Mouse (Mus musculus) 3134 (cell line): ENCODE results near the gene Fbxw4.
"Not testable (repeated sequence)": the region's sequence is repeated elsewhere in the genome, so short reads cannot be mapped to it uniquely, and the experiment has no call there.

Experiments
- DNase-seq: peaks from one replicate; pipeline ENCODE4 v3.0.0-alpha.2; 2011; ENCODE audit warnings: low spot score; ENCODE audit not compliant: insufficient read length; ENCODE audit errors: extremely low read depth

Gene Fbxw4

DNA sequence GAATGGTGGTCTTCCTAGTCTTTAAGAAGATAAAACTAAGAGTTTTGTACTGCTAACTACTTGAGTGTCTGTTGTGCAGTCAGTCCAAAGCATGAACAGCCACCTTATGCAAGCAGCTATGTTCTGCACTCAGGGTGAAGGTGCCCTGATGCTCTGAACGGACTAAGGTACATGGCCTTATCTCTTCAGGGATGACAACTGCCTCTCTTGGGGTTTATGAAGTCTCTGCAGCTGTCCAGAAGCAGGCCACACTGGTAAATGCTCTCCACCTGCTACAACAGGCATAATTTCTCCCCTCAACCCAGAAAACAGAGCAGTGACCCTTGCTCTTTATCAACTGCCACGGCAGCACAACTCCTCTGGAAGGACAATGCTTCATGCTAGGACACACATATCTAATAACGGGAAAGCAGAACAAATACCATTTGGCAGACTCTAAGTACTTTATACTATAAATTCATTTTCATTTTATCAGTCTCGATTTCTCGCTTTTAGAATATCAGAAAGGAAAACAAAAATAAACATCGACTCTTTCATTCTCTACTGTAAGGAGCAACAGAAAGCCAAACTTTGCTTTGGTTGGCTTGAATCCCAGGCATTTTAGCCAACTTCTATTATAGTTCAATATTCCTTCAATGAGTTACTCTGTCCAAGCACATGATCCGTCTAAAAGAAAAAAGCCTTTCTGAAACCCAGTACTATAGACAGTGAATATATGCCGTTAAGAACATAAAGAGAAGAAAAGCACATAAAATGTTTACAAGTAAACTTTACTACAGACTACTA lies 3.1 kb downstream of the Fbxw4 start:
- no peak for DNase-seq

GRCm38 (mm10) chr19:45655870-45656269 lies 4.2 kb downstream of the Fbxw4 start:
- no peak for DNase-seq

GRCm38 (mm10) chr19:45653986-45654385 lies 6.1 kb downstream of the Fbxw4 start:
- no peak for DNase-seq

DNA sequence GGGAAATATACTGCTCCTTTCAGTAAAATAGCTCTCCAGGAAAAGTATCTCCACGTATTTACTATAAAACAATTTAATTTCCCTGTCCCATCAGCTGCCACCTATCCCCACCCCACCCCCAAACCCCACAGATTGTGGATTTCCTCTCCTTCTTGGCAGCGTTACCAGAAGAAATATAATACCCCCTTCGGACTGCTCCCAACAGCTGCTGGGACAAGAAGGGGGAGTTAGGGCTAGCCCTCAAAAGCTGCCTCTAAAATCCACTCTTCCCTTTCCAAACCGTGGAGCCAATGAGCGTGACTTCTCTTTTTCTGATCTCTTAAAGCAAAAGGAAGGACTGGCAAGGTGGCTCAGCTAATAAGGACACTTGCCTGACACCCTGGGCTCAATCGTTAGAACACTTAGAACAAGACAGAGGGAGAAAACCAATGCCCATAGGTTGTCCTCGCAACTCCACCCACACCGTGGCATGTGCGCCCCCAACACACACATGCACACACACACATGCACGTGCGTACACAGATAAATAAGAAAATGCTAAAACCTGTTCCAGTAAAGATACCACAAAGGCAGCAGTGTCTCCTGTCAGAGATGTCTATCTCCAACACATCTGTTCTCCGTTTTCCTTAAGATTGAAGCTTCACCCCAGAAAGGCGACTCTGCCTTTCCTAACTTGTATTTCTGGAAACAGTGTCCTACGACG lies 7.7 kb downstream of the Fbxw4 start:
- no peak for DNase-seq

- DNase-seq: no peak
Observed at GRCm38 (mm10) chr19:45651524-45651923, 8.6 kb downstream of the Fbxw4 start.

DNA sequence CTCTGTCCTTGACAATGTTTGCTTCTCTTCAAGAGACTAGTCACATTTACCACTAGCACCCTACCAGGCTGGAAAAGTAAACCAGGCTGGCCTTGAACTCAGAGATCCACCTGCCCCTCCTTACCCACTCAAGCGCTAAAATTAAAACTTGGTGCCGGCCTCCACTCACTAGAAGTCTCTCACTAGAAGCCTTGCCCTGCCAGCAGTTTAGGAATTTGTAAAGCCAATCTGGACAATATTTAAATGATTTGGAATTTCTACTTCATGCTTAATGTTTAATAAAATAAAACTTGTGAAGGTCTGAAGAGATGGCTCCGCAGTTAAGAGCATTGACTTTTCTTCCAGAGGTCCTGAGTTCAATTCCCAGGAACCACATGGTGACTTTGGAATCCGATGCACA lies 10.3 kb downstream of the Fbxw4 start:
- no peak for DNase-seq

DNA sequence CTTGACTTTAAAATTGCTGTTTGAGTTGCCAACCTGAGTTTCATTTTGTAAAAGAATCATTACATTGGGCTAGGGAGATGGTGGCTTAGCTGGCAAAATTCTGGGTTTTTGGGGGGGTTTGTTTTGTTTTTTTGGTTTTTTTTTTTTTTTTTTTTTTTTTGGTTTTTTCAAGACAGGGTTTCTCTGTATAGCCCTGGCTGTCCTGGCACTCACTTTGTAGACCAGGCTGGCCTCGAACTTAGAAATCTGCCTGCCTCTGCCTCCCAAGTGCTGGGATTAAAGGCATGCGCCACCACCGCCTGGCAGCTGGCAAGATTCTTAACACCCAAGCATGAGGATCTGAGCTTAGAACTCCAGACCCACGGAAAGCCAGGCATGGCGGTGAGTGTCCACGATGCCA lies 11.6 kb downstream of the Fbxw4 start:
- DNase-seq: not testable (repeated sequence)

DNA sequence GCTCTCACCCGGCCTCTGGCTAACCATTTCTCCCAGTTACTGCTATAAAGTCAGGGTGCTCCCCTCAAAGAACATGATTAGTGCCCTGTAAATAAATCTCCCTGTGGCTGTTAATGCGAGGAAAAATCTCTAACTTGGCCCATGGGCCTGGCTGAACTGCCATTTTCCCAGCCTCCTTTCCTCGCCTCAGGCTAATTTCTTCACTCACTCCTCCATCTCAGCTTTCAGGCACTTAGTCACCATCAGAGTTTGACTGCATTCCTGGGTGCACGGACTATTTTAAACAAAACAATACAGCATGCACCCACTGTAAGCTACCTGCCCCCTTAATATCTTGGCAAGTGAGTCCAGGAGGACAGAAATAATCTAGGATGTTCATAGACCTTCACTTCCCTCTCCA lies 13.2 kb downstream of the Fbxw4 start:
- DNase-seq: no peak

DNA sequence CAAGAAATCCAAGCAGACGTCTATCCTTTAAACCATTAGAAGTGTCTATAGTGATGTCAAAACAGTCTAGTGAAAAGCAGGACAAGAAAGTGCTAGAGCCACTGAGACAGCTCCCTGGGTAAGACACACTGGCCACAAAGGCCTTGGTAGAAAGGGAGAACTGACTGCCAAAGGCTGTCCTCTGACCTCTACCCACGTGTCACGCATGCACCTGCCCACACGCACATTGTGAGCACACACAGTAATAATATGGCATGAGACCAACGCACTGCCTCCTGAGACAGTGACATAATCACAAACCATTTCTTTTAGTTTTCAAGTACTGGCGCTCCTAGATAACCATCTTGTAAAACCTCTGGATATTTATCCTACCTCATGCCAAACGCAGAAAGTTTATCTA lies 19.4 kb downstream of the Fbxw4 start:
- no peak for DNase-seq

DNA sequence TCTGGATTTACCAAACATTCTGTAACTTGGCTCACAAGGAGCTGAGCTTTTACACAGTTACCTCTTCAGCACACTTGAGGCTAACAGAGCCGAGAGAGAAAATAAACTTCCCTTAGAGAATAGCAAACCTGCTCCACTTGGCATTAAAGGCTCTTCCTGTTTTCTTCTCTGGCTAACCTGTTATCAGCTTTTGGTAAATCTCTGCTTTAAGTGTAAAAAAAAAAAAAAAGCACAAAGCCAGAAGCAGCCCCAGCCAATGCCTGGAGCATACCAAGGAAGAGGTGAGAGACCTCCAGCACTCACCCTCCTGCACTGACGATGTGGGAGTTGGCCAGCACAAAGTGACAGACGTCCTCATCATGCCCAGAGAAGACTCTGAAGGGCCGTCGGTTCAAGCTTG lies 24.2 kb downstream of the Fbxw4 start:
- no peak for DNase-seq

DNA sequence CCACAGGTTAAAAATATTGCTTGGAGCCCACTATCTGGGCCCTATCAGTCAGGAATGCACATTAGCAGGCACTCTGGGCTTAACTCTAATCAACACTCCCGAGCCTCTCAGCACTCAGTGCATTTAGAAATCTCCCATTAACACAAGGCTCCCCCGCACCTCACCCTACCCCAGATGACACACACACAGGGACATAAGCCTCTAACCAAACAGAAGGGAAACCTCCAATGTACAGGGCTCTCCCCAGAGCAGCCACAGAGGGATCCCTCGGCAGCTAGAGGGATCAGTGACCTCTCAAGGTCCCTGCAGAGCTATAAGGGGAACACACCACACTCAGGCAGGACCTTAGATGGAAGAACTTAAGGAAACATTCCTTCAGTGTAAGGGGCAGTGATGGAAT lies 28.5 kb downstream of the Fbxw4 start:
- no peak for DNase-seq

GRCm38 (mm10) chr19:45630953-45631352 lies 29.2 kb downstream of the Fbxw4 start:
- DNase-seq: no peak

- no peak for DNase-seq
Observed at GRCm38 (mm10) chr19:45629219-45629618, 30.9 kb downstream of the Fbxw4 start.

- DNase-seq: no peak
Observed at GRCm38 (mm10) chr19:45628649-45629048, 31.5 kb downstream of the Fbxw4 start.

DNA sequence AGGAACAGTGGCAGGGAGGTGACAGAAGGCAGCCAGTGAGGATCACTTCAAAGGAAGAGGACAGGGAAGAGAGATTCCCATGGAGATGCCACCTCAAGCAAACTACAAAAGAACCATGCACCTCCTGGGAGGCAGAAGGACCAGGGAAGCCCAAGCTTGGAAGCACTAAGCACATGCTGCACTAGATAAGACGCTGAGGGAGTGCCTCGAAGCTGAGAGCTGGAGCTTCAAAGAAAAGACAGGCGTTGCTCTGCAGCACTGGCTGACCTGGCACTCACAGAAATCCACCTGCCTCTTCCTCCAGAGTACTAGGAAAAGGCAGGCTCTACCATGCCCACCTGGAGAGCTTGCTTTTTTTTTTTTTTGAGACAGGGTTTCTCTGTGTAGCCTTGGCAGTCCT lies 33.1 kb downstream of the Fbxw4 start:
- no peak for DNase-seq

- no peak for DNase-seq
Observed at GRCm38 (mm10) chr19:45623710-45624109, 36.4 kb downstream of the Fbxw4 start.

DNA sequence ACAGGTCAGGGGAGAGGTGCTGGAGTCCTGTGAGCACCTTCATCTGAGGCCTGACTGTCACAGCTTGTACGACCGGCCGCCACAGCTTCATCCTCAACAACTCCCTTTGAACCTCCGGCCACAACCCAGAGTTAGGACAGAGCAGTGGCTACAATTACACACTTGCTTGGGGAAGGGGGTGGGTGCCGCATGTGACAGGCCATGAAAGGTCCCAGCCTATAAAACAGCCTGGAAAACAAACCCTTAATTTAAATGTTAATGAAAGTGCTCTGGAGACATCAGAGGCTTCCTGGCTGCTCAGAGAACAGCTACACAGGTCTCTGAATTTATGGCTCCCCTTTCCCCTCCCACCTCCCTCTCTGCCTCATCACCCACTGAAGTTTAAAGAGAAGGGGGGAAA lies 38.0 kb downstream of the Fbxw4 start:
- no peak for DNase-seq

GRCm38 (mm10) chr19:45621061-45621460 lies 39.1 kb downstream of the Fbxw4 start:
- no peak for DNase-seq

DNA sequence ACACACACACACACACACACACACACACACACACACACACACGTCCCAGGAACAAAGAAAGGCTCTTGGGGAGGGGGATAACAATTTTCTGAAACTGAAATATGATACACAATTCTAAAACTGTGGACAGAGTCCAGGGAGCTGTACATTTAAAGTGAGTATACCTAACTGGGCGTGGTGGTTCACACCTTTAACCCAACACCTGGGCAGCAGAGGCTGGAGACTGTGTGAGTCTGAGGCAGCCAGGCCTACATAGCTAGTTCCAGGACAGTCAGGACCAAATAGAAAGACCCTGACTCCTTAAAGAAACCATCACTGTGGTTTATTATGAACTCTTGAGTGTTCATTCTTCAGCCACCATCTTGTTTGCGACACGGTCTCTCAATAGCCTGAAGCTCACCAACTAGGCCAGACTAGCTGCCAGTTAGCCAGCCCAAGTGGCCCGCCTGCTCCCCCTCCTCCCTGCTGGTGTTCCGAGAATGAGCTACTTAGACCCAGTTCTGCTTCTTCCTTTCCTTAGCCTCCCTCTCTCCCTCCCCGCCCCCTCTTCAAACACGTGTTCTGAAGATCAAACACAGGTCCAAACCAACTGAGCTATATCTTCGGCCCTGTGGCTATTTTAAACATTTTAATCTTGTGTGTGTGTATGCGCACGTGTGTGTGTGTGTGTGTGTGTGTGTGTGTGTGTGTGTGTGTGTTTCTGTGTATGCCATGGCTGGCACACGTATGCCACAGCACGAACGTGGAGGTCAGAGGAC lies 40.2 kb downstream of the Fbxw4 start:
- DNase-seq: no peak

GRCm38 (mm10) chr19:45618184-45618583 lies 41.9 kb downstream of the Fbxw4 start:
- DNase-seq: no peak

GRCm38 (mm10) chr19:45616735-45617134 lies 43.4 kb downstream of the Fbxw4 start:
- DNase-seq: no peak

DNA sequence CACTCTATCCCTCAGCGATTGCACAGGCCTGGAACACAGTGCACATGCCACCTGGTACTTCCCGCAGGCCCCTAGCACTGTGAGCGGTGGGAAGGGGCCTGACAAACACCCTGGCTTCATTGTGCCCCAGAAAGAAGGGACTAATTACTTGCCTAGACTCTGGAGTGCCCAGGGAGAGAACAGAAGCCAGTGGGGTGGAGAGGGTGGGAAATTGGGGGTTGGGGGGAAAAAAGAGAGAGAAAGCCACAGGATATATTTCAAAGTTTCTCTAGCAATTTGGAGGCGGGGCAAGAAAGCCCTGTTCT lies 43.9 kb downstream of the Fbxw4 start:
- DNase-seq: no peak
